Mouse (Mus musculus) layer of hippocampus, postnatal 36 days (tissue): ENCODE measurements around the gene Arl15. TPM values are rescaled to one million over a fixed set of nuclear protein-coding genes. Genes with fewer than 3 reads are reported as not detected.

ENCODE experiments used
- DNase-seq, 2 experiments: peaks; one replicate each; pipeline ENCODE4 v3.0.0; 2022
- total RNA-seq, 2 experiments: library from RNA; stranded (reverse); gene quantifications; 2 replicates each; pipeline ENCODE4 v1.2.3; 2021

The Arl15 gene
- total RNA-seq, 2 experiments from 2014 or later: 61.5 to 69.2 TPM

DNA sequence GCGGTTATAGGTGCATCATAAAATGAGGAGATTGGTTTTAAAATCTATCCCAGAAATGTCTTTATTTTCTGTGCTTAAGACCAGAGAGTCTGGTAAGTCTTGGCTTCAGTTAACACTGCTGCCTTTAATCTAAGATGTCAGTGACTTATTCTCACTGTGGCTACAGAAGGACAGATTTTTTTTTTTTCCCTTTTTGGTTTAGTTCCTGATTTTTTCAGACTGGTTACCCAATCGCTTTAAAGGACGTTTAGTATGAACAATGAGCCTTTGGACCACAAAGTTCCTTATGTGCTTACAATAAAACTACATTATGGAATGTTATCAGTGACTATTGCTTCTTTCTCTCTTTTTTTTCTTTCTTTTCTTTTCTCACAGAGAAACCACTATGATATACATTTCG is 81.4 kb downstream of the Arl15 start:
- no peak for DNase-seq

DNA sequence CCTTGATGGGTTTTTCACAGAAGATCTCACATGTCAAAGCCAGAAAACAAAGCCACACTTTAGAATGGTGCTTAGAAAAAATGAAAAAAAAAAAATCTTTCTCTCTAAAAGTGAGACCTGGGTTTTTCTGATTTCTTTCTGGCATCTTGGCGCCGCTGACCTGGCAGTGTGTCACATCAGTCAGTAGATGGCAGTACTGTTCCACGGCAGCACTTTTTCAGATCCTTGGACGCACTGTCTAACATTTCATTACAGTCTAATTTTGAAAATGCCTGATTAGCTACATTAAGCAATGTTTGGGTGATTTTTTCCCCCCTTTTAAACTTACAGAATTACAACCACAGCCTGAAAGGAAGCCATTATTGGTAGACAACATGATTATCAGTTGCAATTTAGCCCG is 83.1 kb downstream of the Arl15 start:
- DNase-seq: peak in 1 of 2 experiments; percentile 53

- no peak for DNase-seq
These were observed 84.3 kb downstream of the Arl15 start for GRCm38 (mm10) chr13:113878571-113878970.

- no peak for DNase-seq
These were observed 85.5 kb downstream of the Arl15 start for GRCm38 (mm10) chr13:113879651-113880327.

- no peak for DNase-seq
These were observed 86.4 kb downstream of the Arl15 start for GRCm38 (mm10) chr13:113880564-113881171.

GRCm38 (mm10) chr13:113882959-113883358 is 88.7 kb downstream of the Arl15 start:
- DNase-seq: no peak

DNA sequence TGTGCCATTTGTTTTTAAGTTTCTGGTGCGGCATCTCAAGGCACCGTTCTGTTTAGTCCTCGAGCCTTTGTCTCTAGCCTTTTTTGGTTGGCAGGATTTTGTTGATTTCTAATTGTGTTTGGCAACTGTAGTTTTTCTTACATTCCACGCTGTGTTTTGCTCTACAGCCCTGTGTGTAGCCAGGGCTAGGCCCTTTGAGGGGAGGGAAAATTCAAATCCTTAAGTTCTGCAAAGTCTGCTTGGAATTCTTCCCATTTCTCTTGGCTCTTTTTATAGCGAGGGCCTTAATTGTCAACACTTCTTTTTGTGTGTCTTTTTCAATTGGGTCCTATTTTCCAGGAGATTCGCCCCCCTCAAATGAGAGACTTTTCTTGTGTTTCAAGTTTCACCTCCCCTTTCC is 92.8 kb downstream of the Arl15 start:
- DNase-seq: no peak

DNA sequence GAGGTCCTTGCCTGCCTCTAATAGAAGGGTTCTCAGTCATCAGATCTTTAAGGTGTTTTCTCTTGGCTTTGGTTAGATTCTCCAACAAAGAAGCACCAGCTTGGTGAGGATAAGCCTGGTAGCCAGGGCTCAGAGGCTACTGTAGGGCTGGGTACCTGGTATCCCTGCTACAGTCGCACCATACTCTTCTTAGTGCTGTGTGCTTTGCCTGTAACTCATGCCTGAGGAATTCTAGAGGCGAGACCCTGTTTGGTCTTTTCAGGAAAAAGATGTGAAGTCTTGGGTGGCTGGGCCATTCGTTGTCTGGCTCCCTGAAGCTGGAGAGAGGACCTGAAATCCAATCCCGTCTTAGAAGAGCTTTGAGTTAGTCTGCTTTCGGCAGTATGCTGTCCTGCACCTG is 93.8 kb downstream of the Arl15 start:
- DNase-seq: no peak

DNA sequence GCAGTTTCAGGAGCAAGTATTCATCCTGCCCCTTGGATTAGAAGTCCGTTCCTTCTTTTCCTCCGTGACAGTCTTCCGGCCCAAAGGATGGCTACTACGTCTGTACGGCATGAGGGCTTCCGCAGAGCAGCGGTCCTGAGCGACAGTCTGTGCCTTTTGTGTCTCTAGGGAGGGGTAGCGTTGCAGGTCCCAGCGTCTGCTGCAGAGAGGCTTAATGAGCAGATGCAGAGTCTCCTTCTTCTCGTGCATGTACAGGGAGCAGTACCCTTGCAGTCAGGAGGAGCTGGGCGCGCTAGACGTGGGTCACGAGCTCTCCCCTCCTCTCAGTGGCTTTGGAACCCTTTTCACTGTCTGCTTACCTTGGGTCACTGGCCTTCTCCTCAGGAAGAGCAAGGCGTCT is 94.4 kb downstream of the Arl15 start:
- DNase-seq: no peak

DNA sequence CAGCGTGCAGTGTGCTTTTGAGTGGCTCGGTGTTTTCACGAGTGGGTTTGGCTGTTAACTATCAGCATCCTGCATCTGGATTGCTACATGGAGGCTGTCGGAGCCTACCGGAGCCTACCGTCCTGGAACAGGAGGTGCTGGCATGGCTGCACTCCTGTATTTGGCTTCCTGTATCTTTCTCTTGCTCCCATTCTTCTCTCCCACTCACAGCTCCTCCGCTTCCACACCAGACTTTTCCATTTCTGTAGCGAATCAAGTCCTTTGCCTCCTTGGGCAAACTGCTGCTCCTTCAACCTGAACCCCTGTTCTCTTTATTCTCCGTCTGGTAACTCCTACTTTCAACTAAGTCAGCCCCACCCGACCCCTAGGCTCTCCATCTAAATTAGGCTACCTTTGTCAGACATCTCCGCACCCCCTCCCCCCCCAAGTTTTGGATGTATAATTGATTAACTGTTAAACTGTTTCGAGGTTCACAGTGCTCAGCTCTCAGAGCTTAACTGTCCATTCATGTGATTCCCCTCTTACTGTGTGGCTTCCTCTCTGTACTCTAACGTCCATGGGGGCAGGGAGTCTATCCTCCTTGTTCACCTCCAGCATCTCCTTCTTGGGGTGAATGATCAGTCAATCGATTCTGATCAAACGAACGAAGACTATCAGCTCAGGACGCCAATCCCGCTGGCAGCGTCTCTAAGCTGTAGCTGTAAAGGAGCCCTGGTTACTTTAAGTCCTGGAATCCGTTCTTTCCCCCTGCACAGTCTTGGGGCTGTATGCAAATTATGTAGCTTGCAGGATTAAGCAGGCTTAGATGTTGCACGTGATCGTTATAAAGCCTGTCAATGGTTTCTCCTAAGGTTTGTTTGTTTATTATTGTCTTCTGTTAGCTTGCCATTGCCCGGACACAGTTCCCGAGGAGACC is 95.1 kb downstream of the Arl15 start:
- DNase-seq: no peak

DNA sequence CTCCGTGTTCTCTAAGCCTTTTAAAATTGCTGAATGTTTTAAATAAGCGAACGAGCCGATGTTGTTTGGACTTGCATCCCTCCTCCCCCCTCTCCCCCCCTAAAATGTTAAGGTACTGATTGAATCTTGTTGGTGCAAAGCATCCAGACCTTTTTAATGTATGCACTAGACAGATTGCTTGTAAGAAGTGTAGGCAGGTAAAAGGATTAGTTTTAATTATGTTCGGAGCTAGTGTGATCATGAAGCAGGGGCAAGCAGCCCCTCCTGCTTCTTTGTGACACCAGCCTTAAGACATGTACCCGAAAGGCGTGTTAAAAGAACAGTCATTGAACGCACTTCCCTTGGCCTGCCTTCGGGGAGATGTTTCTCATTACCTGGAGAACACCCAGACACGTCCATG is 102.4 kb downstream of the Arl15 start:
- no peak for DNase-seq

DNA sequence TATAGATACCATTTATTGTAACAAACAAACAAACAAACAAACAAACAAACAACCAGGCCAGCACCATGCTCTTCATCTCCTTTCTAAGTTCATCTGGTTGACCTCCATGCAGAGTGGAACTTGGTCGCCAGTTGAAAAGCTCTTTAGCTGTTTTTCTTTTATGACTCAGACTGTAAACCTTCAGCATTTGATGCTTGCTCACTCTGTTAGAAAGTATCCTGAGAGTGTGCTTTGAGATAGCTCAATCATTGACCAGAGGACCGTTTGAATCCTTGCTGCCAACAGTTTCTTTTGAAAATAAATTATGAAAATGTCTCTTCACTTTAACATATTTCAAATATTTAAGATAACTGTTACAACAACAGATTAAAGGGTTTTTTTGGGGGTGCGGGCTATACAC is 103.2 kb downstream of the Arl15 start:
- DNase-seq: no peak

DNA sequence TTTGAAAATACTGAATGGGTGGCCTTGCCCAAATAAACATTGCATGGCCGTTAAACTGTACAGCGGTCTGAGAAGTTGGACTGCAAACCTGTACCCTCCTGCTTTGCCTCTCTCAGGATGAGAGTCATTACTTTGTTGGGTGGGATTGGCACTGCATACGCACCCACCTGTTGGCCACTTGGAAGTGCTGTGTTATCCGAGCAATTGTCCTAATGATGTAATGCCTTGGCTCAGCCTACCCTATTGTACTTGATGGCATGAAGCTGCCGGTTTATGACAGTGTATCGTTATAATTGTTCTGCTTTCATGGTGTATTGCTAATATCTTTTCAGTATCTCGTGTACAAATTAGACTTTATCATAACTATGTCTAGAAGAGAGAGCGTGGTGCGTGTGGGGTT is 103.6 kb downstream of the Arl15 start:
- no peak for DNase-seq

DNA sequence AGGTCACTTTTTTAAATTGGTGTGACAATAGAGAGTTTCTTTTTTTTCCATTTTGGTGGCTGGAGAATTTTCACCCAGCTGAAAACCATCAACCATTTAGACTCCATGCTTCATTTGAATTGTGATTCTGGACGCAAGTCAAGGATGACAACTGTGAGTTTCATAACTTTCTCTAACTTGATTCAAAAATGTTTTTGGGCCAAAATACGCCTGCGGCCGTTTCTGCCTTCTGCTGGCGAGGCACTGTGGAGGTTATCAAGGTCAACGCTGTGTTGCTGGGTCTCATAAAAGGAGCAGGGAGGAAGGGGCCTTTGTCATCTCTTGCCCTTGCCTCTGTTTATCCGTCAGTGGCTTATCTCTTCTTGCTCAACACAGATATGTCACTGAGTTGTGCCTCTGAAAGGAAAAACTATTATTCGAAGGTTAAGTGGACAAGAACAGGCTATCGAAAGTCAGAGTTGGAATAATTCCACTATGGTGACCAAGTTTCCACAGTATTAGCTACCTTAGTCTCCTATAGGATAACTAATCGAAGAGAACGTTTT is 106.8 kb downstream of the Arl15 start:
- no peak for DNase-seq

- DNase-seq: no peak
These were observed 109.0 kb downstream of the Arl15 start for GRCm38 (mm10) chr13:113903255-113903654.

DNA sequence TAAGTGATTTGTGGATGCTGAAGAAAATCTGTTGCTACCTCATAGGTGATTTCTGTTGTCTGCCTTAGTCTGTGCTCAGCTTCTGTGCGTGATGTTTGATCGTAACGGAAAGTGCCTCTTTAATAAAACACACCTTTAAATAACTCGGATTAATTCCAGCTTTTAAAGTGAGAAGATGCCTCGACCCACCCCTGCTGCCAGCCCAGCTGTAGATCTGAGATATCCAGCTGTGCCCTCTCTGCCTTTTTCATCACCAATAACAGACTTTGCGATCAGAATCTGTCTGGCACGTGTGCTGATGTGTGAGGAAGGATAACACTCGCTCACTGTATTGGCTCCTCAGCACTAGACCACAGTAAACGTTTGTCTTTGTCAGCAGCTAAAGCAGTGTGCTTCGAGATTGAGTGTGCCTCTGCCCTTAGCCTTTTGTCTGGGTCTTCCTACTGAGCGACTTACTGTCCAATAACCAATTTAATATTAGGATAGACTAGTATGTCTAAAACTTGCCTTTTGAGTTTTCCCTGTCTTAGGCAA is 117.7 kb downstream of the Arl15 start:
- DNase-seq: no peak

DNA sequence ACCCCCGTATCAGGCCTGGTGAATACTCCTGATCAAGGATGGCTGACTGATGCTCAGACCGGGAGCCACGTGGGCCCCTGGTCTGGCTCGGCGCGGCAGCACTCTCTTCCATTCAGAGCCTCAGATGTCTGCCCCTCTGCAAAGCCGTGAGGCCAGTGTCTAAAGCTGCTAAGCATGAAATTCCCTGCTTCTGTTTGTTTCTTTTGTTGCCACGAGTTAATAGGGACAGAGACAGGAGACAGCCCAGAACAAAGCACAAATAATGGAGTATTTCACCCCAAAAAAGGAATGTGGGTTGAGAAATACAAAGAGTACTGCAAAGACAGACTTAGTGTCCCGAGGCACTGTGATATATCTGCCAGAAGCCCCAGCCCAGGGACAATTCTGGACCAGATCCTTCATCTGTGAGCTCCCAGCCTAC is 120.3 kb downstream of the Arl15 start:
- DNase-seq: no peak

DNA sequence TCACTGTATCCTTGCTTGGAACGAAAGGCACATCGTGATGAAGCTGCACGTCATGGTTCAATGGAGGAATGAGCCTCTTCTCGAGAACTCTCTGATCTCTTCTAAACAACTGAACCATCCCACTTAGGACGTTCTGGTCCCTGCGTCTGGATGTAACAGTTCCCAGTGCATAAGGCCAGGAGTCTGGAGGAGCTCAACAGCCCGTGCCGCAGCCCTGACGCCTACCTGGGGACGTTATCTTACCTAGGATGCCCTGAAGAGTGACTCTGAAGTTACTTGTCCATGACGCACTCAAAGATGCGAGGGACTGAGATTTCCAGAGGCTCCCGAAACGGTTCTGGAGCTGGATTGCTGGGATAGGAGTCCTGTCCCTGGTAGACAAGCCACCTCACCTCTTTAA is 121.4 kb downstream of the Arl15 start:
- no peak for DNase-seq

DNA sequence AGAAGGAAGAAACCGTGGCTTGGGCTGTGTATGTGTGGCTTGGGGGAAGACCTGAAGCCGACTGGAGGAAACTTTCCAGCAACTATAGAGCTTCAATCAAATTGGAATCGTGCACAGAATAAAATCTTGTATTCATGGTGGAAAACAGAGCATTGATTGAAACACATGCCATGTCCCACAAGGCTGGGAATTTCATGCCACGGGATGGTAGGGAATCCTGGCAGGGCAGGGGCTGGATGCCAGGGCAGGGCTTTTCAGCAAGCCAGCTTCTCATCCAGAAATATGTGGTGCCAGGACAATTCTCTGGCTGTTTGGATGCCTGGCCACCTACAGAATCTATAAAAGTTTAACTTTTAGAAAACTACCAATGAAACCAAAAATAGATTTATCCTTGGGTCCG is 122.5 kb downstream of the Arl15 start:
- DNase-seq: no peak

GRCm38 (mm10) chr13:113917376-113917775 is 123.1 kb downstream of the Arl15 start:
- DNase-seq: no peak

DNA sequence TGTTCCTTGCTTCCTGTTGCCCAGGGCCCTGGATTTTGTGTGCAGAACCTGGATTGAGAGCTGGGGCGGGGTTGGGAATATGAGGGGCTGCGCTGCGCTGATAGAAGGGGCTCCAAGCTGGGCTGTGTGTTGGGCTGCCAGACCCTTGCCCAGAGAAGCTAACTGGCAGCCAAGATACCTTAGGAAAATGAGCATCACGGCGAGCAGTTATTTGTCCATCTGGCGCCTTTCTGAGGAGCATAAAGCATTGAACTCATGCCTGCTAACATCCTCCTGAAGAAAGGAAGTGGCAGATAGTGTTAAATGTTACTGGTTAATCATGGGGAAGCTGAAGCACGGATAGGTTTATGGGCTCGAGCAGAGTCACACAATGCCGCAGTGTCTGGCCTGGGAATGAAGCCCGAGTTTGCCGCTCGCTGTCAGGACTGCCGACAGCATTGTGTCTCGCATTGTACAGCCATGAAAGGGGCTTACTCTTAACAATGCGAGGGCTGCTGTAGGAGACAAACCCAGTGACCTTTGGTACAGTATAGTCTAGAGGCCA is 123.6 kb downstream of the Arl15 start:
- no peak for DNase-seq

DNA sequence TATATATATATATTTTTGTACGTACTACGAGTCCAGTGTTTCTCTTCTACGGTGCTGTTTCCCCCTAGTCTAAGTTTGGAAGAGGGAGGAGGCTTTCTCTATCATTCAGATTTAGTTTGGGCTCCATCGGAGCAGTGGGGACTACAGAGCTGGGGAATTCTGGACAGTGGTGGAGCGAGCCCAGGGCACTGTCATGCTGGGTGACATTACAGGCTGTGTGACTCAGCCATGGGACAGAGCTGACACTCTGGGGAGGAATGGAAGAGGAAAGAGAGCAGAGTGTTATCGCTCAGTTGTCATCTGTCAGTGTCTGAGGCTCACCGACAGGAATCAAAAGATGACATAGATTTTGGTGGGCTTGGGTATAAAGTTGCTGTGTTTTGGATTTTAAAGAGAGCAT is 124.4 kb downstream of the Arl15 start:
- DNase-seq: no peak

DNA sequence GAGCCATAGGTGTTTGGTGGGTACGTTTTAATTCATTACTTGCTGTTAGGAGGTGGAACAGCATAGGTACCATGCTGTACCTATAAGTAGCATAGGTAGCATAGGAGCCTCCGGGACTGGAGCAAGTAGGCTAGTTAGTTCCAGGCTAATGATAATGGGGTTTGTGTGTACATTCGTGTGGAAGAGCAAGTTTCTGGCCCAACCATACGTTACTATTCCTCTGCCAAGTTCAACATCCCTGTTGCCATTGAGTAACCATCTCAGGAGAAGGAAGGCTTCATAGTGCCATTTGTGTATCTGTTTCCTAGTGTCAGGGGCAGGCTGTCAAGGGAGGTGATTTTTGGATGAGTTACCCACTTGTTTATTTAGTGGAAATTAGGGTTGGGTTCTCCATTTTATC is 141.4 kb downstream of the Arl15 start:
- DNase-seq: no peak
